26 mouse cellular contexts compared by ENCODE assay signal in genomic region chr2:90582311-90582710, GRCm38 (mm10). TPM values are rescaled to one million over a fixed set of nuclear protein-coding genes. Genes with fewer than 3 reads are reported as not detected.
A peak's percentile ranks its signal among the peaks of the same experiment; 100 is the strongest.
DNase-seq lines count a peak whose midpoint lies in the region; ATAC-seq and TF ChIP-seq lines count a peak whose summit lies in the region.
"Had no signal": no experiment of that assay in that cellular context is flagged by ENCODE, and none has a peak within 500 bp of the region (broad histone marks: within the 10 kb centered on the region; RNA-seq: fewer than 3 reads in every experiment).

No protein-coding gene starts in this region.

- WGBS in kidney, embryonic 16.5 days: 67% methylated on average over 4 of the region's 4 CpGs

- no peak overlapping the region for H3K4me2 ChIP-seq in kidney, embryonic 16.5 days (replicated peaks; ENCODE audit: low read depth, low read length)
- H3K4me2 ChIP-seq: embryonic facial prominence, embryonic 12.5 days; hindbrain, embryonic 12.5 days; liver, embryonic 12.5 days; midbrain, embryonic 13.5 days; neural tube, embryonic 13.5 days had no signal

- H3K27ac ChIP-seq in kidney, embryonic 16.5 days (ENCODE audit: low read length): no peak overlapping the region
- no peak overlapping the region for H3K27ac ChIP-seq in gastrocnemius, adult 2 months
- H3K27ac ChIP-seq: embryonic facial prominence, embryonic 12.5 days; hindbrain, embryonic 12.5 days; hindbrain, postnatal 0 days; layer of hippocampus, adult 2 months; left cerebral cortex, adult 2 months; liver, embryonic 12.5 days; macrophage; midbrain, embryonic 13.5 days; neural tube, embryonic 13.5 days had no signal

- H3K4me3 ChIP-seq in kidney, embryonic 16.5 days (ENCODE audit: low read length): no peak overlapping the region
- no peak overlapping the region for H3K4me3 ChIP-seq in gastrocnemius, adult 2 months
- H3K4me3 ChIP-seq: embryonic facial prominence, embryonic 12.5 days; hindbrain, embryonic 12.5 days; layer of hippocampus, adult 2 months; left cerebral cortex, adult 2 months; liver, embryonic 12.5 days; midbrain, embryonic 13.5 days; neural tube, embryonic 13.5 days had no signal

- no peak for ATAC-seq in CD4-positive, CD25-positive, alpha-beta regulatory T cell, adult 4 months
- no peak for ATAC-seq in kidney, embryonic 16.5 days (ENCODE audit: low FRiP score, low TSS enrichment)
- ATAC-seq: forebrain, embryonic 14.5 days; hindbrain, postnatal 0 days; liver, embryonic 12.5 days; liver, postnatal 0 days; midbrain, embryonic 13.5 days had no signal

- 0 out of 2 replicates have a peak, but pooled peaks cover 2% of the 10 kb centered on the region for H3K27me3 ChIP-seq in kidney, embryonic 16.5 days (ENCODE audit: insufficient read depth, low read length)
- H3K27me3 ChIP-seq in splenic B cell, adult 2 months (ENCODE audit: control insufficient read depth, insufficient read depth, low read length, poor library complexity, severe bottlenecking): no peaks in the 10 kb centered on the region

- peak; percentile 52 for DNase-seq in CD4-positive, CD25-positive, alpha-beta regulatory T cell, adult 2 months (ENCODE audit: low read depth, low spot score)
- DNase-seq in kidney, adult 9 months: peak; percentile 7
- DNase-seq in A20 (ENCODE audit: low read depth, low spot score): peak; percentile 42
- peak; percentile 46 for DNase-seq in splenic B cell, adult 2 months (ENCODE audit: low read depth, low spot score)
- DNase-seq in gastrocnemius, adult 2 months: no peak
- DNase-seq: adrenal gland, adult 8-10 months; cerebellum, adult 8-10 months; embryo, embryonic 11 days; gastrocnemius, postnatal 36 days; heart, postnatal 36 days; kidney, adult 11 months; kidney, postnatal 14 days; liver, postnatal 0 days; right cerebral cortex, postnatal 4 days had no signal

- peaks cover 21% of the 10 kb centered on the region for H3K4me1 ChIP-seq in kidney, embryonic 16.5 days (ENCODE audit: insufficient read depth, low read length)

- H3K36me3 ChIP-seq in kidney, embryonic 16.5 days (ENCODE audit: insufficient read depth, low read length): no peaks in the 10 kb centered on the region
- H3K36me3 ChIP-seq in splenic B cell, adult 2 months (ENCODE audit: control insufficient read depth, insufficient read depth, low read length, poor library complexity, severe bottlenecking): no peaks in the 10 kb centered on the region
- H3K36me3 ChIP-seq: embryonic facial prominence, embryonic 12.5 days; hindbrain, embryonic 12.5 days; liver, embryonic 12.5 days; midbrain, embryonic 13.5 days; neural tube, embryonic 13.5 days had no signal

- H3K9me3 ChIP-seq in kidney, embryonic 16.5 days (ENCODE audit: low read length): no peaks in the 10 kb centered on the region
- H3K9me3 ChIP-seq: embryonic facial prominence, embryonic 12.5 days; hindbrain, embryonic 12.5 days; liver, embryonic 12.5 days; midbrain, embryonic 13.5 days had no signal

- TF ChIP-seq CTCF in gastrocnemius, adult 2 months (IDR thresholded peaks at IDR 0.05): no peak

- intact Hi-C loops in gastrocnemius, adult 2 months (cut with DNase I): loop anchor here (5.0 kb wide), 3 partner anchors 35 to 95 kb away; partner anchors contain the start of gene Nup160

- no peak overlapping the region for H3K9ac ChIP-seq in kidney, embryonic 16.5 days (replicated peaks; ENCODE audit: low read length)
- H3K9ac ChIP-seq: embryonic facial prominence, embryonic 12.5 days; hindbrain, embryonic 12.5 days; liver, embryonic 12.5 days; liver, postnatal 0 days; midbrain, embryonic 13.5 days; neural tube, embryonic 13.5 days had no signal

RNA-seq across cellular contexts. Expression of gene Ptprj, which starts 1.9 kb away (rescaled TPM):
- polyA plus RNA-seq in CD4-positive, CD25-positive, alpha-beta regulatory T cell, adult 4 months (2017; shearing (Covaris generic)): 1 to 10 TPM; 5.2 to 7.0 TPM
- 7.0 and 7.4 TPM in 2 replicates for polyA plus RNA-seq in kidney, embryonic 16.5 days (2015; fragmentation: Nextera tagmentation; extraction: Ambion mirVana)
- 1 to 10 TPM; 2.1 to 4.2 TPM for total RNA-seq in gastrocnemius, adult 2 months (2021)
